Mouse (Mus musculus) G1E-ER4 (cell line): ENCODE data around the gene Cggbp1. TPM values are rescaled to one million over a fixed set of nuclear protein-coding genes. Genes with fewer than 3 reads are reported as not detected.

Source experiments
- GATA1 ChIP-seq: IDR thresholded peaks from one replicate; pipeline ENCODE4 v1.8.0; 2012; ENCODE audit warnings: low read length, inconsistent platforms
- polyA plus RNA-seq: library from polyadenylated mRNA; stranded (reverse); fragments of >175 nt; gene quantifications from 2 replicates; pipeline ENCODE4 v1.2.3, GENCODE M21; 2012

The Cggbp1 gene
- polyA plus RNA-seq, 1 experiment = 25.6 TPM

DNA sequence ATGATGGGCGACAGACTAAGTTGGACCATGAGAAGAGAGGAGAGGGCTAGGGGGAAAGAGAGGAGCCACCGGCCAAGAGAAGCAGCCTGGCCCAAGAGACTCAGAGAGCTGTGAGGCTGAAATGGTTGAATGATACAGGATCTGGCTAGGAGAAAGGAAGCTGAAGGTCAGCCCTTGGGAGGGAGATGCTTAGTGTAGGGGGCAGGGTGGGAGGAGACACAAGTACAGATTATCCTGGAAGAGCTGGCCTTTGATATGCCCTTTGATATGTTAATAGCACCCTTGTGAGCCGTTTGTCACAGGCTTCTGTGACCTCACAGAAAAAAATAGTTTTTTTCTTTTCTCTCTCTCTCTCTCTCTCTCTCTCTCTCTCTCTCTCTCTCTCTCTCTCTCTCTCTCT lies 33.3 kb downstream of the Cggbp1 start:
- no peak for TF ChIP-seq GATA1

DNA sequence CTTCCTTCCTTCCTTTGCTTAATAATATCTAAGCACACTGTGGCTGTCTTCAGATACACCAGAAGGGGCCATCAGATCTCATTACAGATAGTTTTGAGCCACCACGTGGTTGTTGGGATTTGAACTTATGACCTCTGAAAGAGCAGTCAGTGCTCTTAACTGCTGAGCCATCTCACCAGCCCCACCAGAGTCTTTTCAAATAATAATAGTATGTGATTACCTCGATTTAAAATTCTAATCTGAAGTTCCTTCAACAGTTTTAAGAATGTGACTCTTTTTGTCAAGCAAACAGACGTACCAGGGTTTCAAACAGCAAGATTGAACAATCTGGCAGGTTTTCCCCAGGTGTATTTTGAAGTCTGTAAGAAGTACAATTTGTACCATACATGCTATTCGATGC lies 33.8 kb downstream of the Cggbp1 start:
- no peak for TF ChIP-seq GATA1

DNA sequence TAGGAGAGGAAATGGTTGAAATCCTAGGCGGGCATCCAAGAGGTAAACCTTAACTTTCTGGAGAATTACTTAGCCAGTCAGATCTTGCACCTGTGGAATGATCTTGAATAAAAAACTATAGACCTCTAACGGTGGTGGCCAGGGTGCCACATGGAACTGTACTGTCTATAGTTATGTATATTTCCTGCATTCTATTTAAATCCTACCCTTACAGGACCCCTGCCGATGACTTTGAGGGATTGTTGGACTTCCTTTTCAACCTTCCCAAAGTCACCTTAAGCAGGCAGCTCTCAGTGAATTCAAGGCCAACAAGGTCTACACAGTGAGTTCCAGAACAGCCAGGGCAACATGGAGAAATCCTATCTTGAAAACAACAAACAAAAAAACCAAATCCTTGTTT lies 37.7 kb downstream of the Cggbp1 start:
- TF ChIP-seq GATA1 = no peak

DNA sequence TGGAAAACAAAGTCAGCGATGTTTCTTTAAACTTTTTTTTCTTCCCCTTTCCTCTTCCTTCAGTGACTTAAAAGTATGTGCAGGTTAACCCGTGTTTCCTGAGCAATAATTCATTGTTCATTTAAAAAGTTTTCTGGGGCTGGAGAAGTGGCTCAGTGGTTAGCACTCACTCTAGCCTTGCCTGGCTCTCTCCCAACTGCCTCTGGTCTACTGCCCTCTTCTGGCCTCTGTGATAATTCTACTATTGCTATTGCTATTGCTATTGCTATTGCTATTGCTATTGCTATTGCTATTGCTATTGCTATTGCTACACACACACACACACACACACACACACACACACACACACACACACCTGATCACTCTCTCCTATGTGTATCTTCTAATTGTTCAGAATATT lies 47.3 kb downstream of the Cggbp1 start:
- no peak for TF ChIP-seq GATA1

- no peak for TF ChIP-seq GATA1
Observed at GRCm38 (mm10) chr16:64903328-64903727, 51.5 kb downstream of the Cggbp1 start.

- TF ChIP-seq GATA1 = no peak
Observed at GRCm38 (mm10) chr16:64907112-64907511, 55.3 kb downstream of the Cggbp1 start.

- TF ChIP-seq GATA1 = no peak
Observed at GRCm38 (mm10) chr16:64908747-64909146, 57.0 kb downstream of the Cggbp1 start.

Other genes starting within 250 kb of the Cggbp1 start
- not detected in 2 replicates for gene Csnka2ip, start 249.6 kb upstream of the Cggbp1 start, polyA plus RNA-seq
- 8.4 and 10.8 TPM in 2 replicates for gene 4930453N24Rik, start 80.8 kb upstream of the Cggbp1 start, polyA plus RNA-seq
- 1.3 and 2.0 TPM in 2 replicates for gene Zfp654, start 344 bp upstream of the Cggbp1 start, polyA plus RNA-seq